In genomic region chr10:4107661-4108338, GRCm38 (mm10) we compare ENCODE assay signal across 9 mouse cellular contexts.
DNase-seq lines count a peak whose midpoint lies in the region; ATAC-seq lines count a peak whose summit lies in the region.
"Had no signal": no experiment of that assay in that cellular context is flagged by ENCODE, and none has a peak within 500 bp of the region (broad histone marks: within the 10 kb centered on the region; RNA-seq: fewer than 3 reads in every experiment).

No protein-coding gene starts in this region.

- peak; percentile 90 for DNase-seq in embryonic facial prominence, embryonic 14.5 days (ENCODE audit: low spot score)
- no peak for DNase-seq in hindbrain, embryonic 14.5 days (ENCODE audit: low spot score)
- DNase-seq in left cerebral cortex, adult 9 months (ENCODE audit: low spot score in 2 of 2), result no peak
- no peak for DNase-seq in cerebellum, adult 9-11 months

- H3K9ac ChIP-seq in forebrain, embryonic 16.5 days (replicated peaks; ENCODE audit: low read depth, low read length), result no peak overlapping the region
- no peak overlapping the region for H3K9ac ChIP-seq in forebrain, embryonic 15.5 days (replicated peaks)
- H3K9ac ChIP-seq in embryonic facial prominence, embryonic 14.5 days (ENCODE audit: low read depth, low read length), result peak overlapping the region; percentile 37; the same call in 1 of the 2 replicates
- no peak overlapping the region for H3K9ac ChIP-seq in hindbrain, embryonic 14.5 days
- H3K9ac ChIP-seq in liver, embryonic 12.5 days, result no peak overlapping the region
- H3K9ac ChIP-seq in neural tube, embryonic 15.5 days (replicated peaks), result no peak overlapping the region

- no peaks in the 10 kb centered on the region for H3K36me3 ChIP-seq in forebrain, embryonic 16.5 days (ENCODE audit: control insufficient read depth, insufficient read depth)
- H3K36me3 ChIP-seq in forebrain, embryonic 15.5 days, result no peaks in the 10 kb centered on the region
- no peaks in the 10 kb centered on the region for H3K36me3 ChIP-seq in embryonic facial prominence, embryonic 14.5 days (ENCODE audit: control insufficient read depth, insufficient read depth, low read length)
- no peaks in the 10 kb centered on the region for H3K36me3 ChIP-seq in hindbrain, embryonic 14.5 days (replicated peaks; ENCODE audit: control insufficient read depth, insufficient read depth)
- peaks cover 81% of the 10 kb centered on the region for H3K36me3 ChIP-seq in liver, embryonic 12.5 days
- H3K36me3 ChIP-seq in neural tube, embryonic 15.5 days, result no peaks in the 10 kb centered on the region

- no peak overlapping the region for H3K4me2 ChIP-seq in forebrain, embryonic 16.5 days (ENCODE audit: low read length)
- H3K4me2 ChIP-seq in forebrain, embryonic 15.5 days (replicated peaks), result no peak overlapping the region
- H3K4me2 ChIP-seq in embryonic facial prominence, embryonic 14.5 days (ENCODE audit: low read depth, low read length), result no peak overlapping the region
- no peak overlapping the region for H3K4me2 ChIP-seq in hindbrain, embryonic 14.5 days (replicated peaks)
- no peak overlapping the region for H3K4me2 ChIP-seq in liver, embryonic 12.5 days
- no peak overlapping the region for H3K4me2 ChIP-seq in neural tube, embryonic 15.5 days

- H3K9me3 ChIP-seq in forebrain, embryonic 16.5 days (ENCODE audit: control insufficient read depth, low read length), result no peaks in the 10 kb centered on the region
- no peaks in the 10 kb centered on the region for H3K9me3 ChIP-seq in forebrain, embryonic 15.5 days
- H3K9me3 ChIP-seq in embryonic facial prominence, embryonic 14.5 days (ENCODE audit: control insufficient read depth, low read length), result no peaks in the 10 kb centered on the region
- no peaks in the 10 kb centered on the region for H3K9me3 ChIP-seq in hindbrain, embryonic 14.5 days (ENCODE audit: control insufficient read depth, low read length)
- H3K9me3 ChIP-seq in liver, embryonic 12.5 days (replicated peaks), result no peaks in the 10 kb centered on the region
- H3K9me3 ChIP-seq in neural tube, embryonic 15.5 days (replicated peaks), result no peaks in the 10 kb centered on the region
- H3K9me3 ChIP-seq: G1E had no signal

- ATAC-seq in forebrain, embryonic 16.5 days, result no peak
- no peak for ATAC-seq in forebrain, embryonic 15.5 days (replicated peaks)
- peak; percentile 65 for ATAC-seq in embryonic facial prominence, embryonic 14.5 days (ENCODE audit: low read depth)
- peak; percentile 28; the same call in 1 of the 2 replicates for ATAC-seq in hindbrain, embryonic 14.5 days (ENCODE audit: low FRiP score)
- peak; percentile 68 for ATAC-seq in liver, embryonic 12.5 days
- ATAC-seq in neural tube, embryonic 15.5 days (ENCODE audit: low FRiP score), result no peak

- no peaks in the 10 kb centered on the region for H3K27me3 ChIP-seq in forebrain, embryonic 16.5 days (replicated peaks; ENCODE audit: control insufficient read depth, insufficient read depth, low read length)
- H3K27me3 ChIP-seq in forebrain, embryonic 15.5 days, result no peaks in the 10 kb centered on the region
- no peaks in the 10 kb centered on the region for H3K27me3 ChIP-seq in embryonic facial prominence, embryonic 14.5 days (replicated peaks; ENCODE audit: control insufficient read depth, insufficient read depth, low read length)
- no peaks in the 10 kb centered on the region for H3K27me3 ChIP-seq in hindbrain, embryonic 14.5 days (ENCODE audit: control insufficient read depth, insufficient read depth, low read length)
- H3K27me3 ChIP-seq in liver, embryonic 12.5 days (replicated peaks), result no peaks in the 10 kb centered on the region
- H3K27me3 ChIP-seq in neural tube, embryonic 15.5 days (replicated peaks), result no peaks in the 10 kb centered on the region

- WGBS in forebrain, embryonic 16.5 days, result 26% methylated on average over 7 of the region's 7 CpGs
- WGBS in forebrain, embryonic 15.5 days, result 22% methylated on average over 7 of the region's 7 CpGs
- WGBS in embryonic facial prominence, embryonic 14.5 days, result 43% methylated on average over 7 of the region's 7 CpGs
- 16% methylated on average over 7 of the region's 7 CpGs for WGBS in hindbrain, embryonic 14.5 days
- 43% methylated on average over 7 of the region's 7 CpGs for WGBS in liver, embryonic 12.5 days (ENCODE audit: insufficient replicate concordance)
- WGBS in neural tube, embryonic 15.5 days, result 25% methylated on average over 7 of the region's 7 CpGs

- H3K4me3 ChIP-seq in forebrain, embryonic 16.5 days (replicated peaks; ENCODE audit: low read length), result no peak overlapping the region
- H3K4me3 ChIP-seq in forebrain, embryonic 15.5 days, result no peak overlapping the region
- H3K4me3 ChIP-seq in embryonic facial prominence, embryonic 14.5 days (ENCODE audit: low read depth, low read length), result no peak overlapping the region
- no peak overlapping the region for H3K4me3 ChIP-seq in hindbrain, embryonic 14.5 days (replicated peaks; ENCODE audit: low read length)
- H3K4me3 ChIP-seq in liver, embryonic 12.5 days, result no peak overlapping the region
- no peak overlapping the region for H3K4me3 ChIP-seq in neural tube, embryonic 15.5 days (replicated peaks)

- peak overlapping the region; percentile 23; the same call in 1 of the 2 replicates for H3K27ac ChIP-seq in forebrain, embryonic 16.5 days (ENCODE audit: low read length)
- H3K27ac ChIP-seq in forebrain, embryonic 15.5 days (replicated peaks), result no peak overlapping the region
- peak overlapping the region; percentile 44 for H3K27ac ChIP-seq in embryonic facial prominence, embryonic 14.5 days (replicated peaks; ENCODE audit: low read depth, low read length)
- peak overlapping the region; percentile 14; the same call in 1 of the 2 replicates for H3K27ac ChIP-seq in hindbrain, embryonic 14.5 days
- H3K27ac ChIP-seq in liver, embryonic 12.5 days, result peak overlapping the region; percentile 11
- peak overlapping the region; percentile 28; the same call in 1 of the 2 replicates for H3K27ac ChIP-seq in neural tube, embryonic 15.5 days (replicated peaks)

- peaks cover 29% of the 10 kb centered on the region for H3K4me1 ChIP-seq in forebrain, embryonic 16.5 days (replicated peaks; ENCODE audit: control insufficient read depth, insufficient read depth, low read length)
- peaks cover 27% of the 10 kb centered on the region for H3K4me1 ChIP-seq in forebrain, embryonic 15.5 days
- peaks cover 19% of the 10 kb centered on the region for H3K4me1 ChIP-seq in embryonic facial prominence, embryonic 14.5 days (ENCODE audit: control insufficient read depth, insufficient read depth, low read length)
- peaks cover 23% of the 10 kb centered on the region; the same call in 1 of the 2 replicates for H3K4me1 ChIP-seq in hindbrain, embryonic 14.5 days (replicated peaks; ENCODE audit: control insufficient read depth, insufficient read depth, low read length)
- peaks cover 25% of the 10 kb centered on the region for H3K4me1 ChIP-seq in liver, embryonic 12.5 days
- peaks cover 23% of the 10 kb centered on the region for H3K4me1 ChIP-seq in neural tube, embryonic 15.5 days

Comparison
In these comparisons a context has a peak if more than half of its experiments do, and no peak if none do; other contexts are left out.
1. ATAC-seq: peak in embryonic facial prominence, embryonic 14.5 days (single experiment), hindbrain, embryonic 14.5 days (single experiment) and liver, embryonic 12.5 days (single experiment); none in forebrain, embryonic 16.5 days (single experiment), forebrain, embryonic 15.5 days (single experiment) and neural tube, embryonic 15.5 days (single experiment).